Mouse (Mus musculus): Measurements from ENCODE around the gene Gimap4.

GRCm38 (mm10) chr6:48668022-48668421 lies 16.3 kb upstream of the Gimap4 start:
- TF ChIP-seq CTCF (IDR thresholded peaks at IDR 0.05; ENCODE audit: low read depth, low read length): no peak
- TF ChIP-seq POLR2A (IDR thresholded peaks at IDR 0.05; ENCODE audit: extremely low read depth, insufficient read depth, low read length): no peak
